Mouse (Mus musculus) CH12.LX (cell line): ENCODE data around the gene Thy1.

Experiments used
- CTCF ChIP-seq, 2 experiments: IDR thresholded peaks in 1 of 2; conservative IDR thresholded peaks in 1 of 2; 2 replicates each; pipeline ENCODE4 v1.5.1; 2011 to 2012; ENCODE audit warnings: low read depth in 2 of 2, low read length in 2 of 2, improper control_type of control experiment in 1 of 2, inconsistent platforms in 1 of 2, mild to moderate bottlenecking in 1 of 2, moderate library complexity in 1 of 2
- HCFC1 ChIP-seq: IDR thresholded peaks from 2 replicates; pipeline ENCODE4 v1.6.1; 2012; ENCODE audit warnings: low read depth, mild to moderate bottlenecking, inconsistent platforms, low read length, improper control_type of control experiment
- MXI1 ChIP-seq: IDR thresholded peaks from 2 replicates; pipeline ENCODE4 v1.6.1; 2011; ENCODE audit warnings: mild to moderate bottlenecking, low read depth, low read length, improper control_type of control experiment
- ZNF384 ChIP-seq: IDR thresholded peaks from 2 replicates; pipeline ENCODE4 v1.6.1; 2012; ENCODE audit warnings: low read depth, low read length, improper control_type of control experiment, inconsistent platforms

GRCm38 (mm10) chr9:44033317-44033716 is 9.9 kb upstream of the Thy1 start:
- TF ChIP-seq HCFC1 = no peak
- TF ChIP-seq CTCF (conservative IDR thresholded peaks at IDR 0.05 in 1 of 2, IDR thresholded peaks at IDR 0.05 in 1 of 2; ENCODE audit: low read depth in 2 of 2, low read length in 2 of 2) = no peak
- TF ChIP-seq MXI1 = no peak
- no peak for TF ChIP-seq ZNF384
